Mouse (Mus musculus): ENCODE measurements around the gene Kif18a. TPM values are rescaled to one million over a fixed set of nuclear protein-coding genes. Genes with fewer than 3 reads are reported as not detected.

Kif18a gene
- total RNA-seq, 2 experiments from 2014 or later, result 0.44 to 1.0 TPM

GRCm38 (mm10) chr2:109358456-109359141 lies 78.1 kb downstream of the Kif18a start:
- intact Hi-C loops (cut with DNase I), result no loop called here
- no peak for DNase-seq (ENCODE audit: low spot score)

GRCm38 (mm10) chr2:109365962-109366361 lies 85.4 kb downstream of the Kif18a start:
- intact Hi-C loops (cut with DNase I), result no loop called here
- no peak for DNase-seq (ENCODE audit: low spot score)

- DNase-seq (ENCODE audit: low spot score), result no peak
- intact Hi-C loops (cut with DNase I), result no loop called here
Observed at GRCm38 (mm10) chr2:109374881-109375280, 94.3 kb downstream of the Kif18a start.

- intact Hi-C loops (cut with DNase I), result no loop called here
- DNase-seq (ENCODE audit: low spot score), result no peak
Observed at GRCm38 (mm10) chr2:109384019-109384418, 103.5 kb downstream of the Kif18a start.

GRCm38 (mm10) chr2:109386211-109386610 lies 105.7 kb downstream of the Kif18a start:
- DNase-seq (ENCODE audit: low spot score), result no peak
- intact Hi-C loops (cut with DNase I), result no loop called here

GRCm38 (mm10) chr2:109388733-109389132 lies 108.2 kb downstream of the Kif18a start:
- intact Hi-C loops (cut with DNase I), result no loop called here

GRCm38 (mm10) chr2:109389977-109390376 lies 109.4 kb downstream of the Kif18a start:
- intact Hi-C loops (cut with DNase I), result no loop called here
- no peak for DNase-seq (ENCODE audit: low spot score)

More at GRCm38 (mm10) chr2:109388733-109389132, 108.2 kb downstream of the Kif18a start:
- no peak for DNase-seq (ENCODE audit: low spot score)

Other genes starting within 250 kb of the Kif18a start
- gene Mettl15, start within 50 bp of the Kif18a start, total RNA-seq (2021), result 10 to 100 TPM; 10.2 to 10.5 TPM